Mouse (Mus musculus): ENCODE data around the gene Cdip1.

Gene Cdip1

DNA sequence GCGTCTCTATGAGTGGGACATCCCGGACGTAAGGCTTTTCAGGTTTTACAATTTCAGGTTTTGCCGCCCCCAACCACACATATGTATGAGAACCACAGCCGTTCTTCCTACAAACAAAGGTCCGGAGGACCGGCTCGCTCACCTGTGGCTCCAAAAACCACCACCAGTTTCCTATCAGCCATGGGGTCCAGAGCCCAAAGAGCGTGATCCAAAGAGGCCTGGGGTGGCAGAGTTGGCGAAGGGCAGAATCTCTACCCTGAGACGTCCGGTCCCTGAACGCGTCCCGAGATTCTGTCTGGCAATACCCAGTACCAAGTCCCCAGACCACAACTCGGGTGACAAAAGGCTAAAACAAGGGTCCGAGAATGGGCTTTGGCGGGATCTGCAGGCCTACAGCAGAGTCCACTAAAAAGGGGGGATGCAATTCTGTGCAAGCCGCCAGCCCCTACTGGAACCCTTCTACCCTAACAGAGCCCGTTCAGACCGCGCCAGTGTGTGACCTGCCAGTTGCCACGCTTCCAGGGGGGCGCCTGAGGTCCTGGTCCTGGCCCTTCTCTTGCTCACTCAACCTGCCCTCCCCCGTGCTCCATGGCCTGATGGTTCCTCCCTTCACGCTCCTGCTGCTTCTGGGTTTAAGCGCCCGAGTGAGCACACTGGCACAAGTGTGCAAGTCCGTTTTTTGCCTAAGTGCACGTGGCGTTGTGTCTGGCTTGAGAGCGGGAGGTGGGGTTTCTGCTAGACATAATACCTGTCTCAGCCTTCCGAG, 71.2 kb downstream of the Cdip1 start, which contains the start of gene Nmral1:
Gene Nmral1, minus strand, starts transcription at position 604 of the 766 bp plus-strand sequence.
- peak; percentile 51 for DNase-seq (ENCODE audit: low spot score)

GRCm38 (mm10) chr16:4717866-4718265, 72.2 kb downstream of the Cdip1 start:
- DNase-seq (ENCODE audit: low spot score) = no peak

- no peak for DNase-seq (ENCODE audit: low spot score)
These were observed 76.0 kb downstream of the Cdip1 start for GRCm38 (mm10) chr16:4713861-4714710.

DNA sequence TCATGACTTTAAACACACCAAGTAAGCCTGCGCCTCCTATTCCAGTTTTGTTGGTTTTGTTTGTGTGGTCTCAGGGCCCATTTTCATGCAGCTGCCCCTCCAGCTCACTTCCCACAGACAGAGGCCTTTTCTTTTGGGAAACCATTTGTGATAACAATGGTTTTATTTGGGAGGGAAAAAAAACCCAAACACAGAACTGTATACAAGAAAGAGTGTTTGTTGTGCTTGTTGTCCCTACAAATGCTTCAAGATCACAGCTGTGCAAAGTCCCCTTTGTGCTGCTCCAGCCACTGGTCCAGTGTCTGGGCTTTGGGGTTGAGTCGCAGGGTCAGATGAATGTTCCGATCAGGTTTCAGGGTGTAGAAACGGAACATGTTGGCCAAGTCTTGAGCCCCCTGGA, 78.9 kb downstream of the Cdip1 start:
- no peak for DNase-seq (ENCODE audit: low spot score)

GRCm38 (mm10) chr16:4705541-4705940, 84.6 kb downstream of the Cdip1 start:
- DNase-seq (ENCODE audit: low spot score) = no peak

DNA sequence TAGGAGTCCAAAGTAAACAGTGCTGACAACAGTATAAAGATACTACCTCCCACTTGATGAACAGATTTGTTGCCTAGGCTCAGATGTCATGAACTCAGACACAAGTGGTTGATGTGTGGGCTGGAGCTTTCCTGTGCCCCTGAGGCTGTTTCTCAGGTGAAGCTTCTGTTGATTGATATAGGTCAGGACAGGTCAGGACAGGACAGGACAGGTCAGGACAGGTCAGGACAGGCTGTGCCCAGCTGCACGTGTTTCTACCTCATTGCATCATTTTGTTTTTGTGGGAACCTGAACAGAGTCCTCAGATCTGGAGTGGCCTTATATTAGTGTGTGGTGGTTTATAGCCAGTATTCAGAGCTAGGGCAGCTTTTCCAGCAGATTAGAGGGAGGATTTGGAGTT, 87.4 kb downstream of the Cdip1 start:
- DNase-seq (ENCODE audit: low spot score) = no peak

- DNase-seq (ENCODE audit: low spot score) = no peak
These were observed 88.9 kb downstream of the Cdip1 start for GRCm38 (mm10) chr16:4701211-4701610.

Measured in urinary bladder, postnatal 14 days (tissue).